Mouse (Mus musculus) liver, postnatal 0 days (tissue): ENCODE measurements around the gene Tbc1d4.

ENCODE experiments used
- CTCF ChIP-seq: sonication (generic); IDR thresholded peaks from 2 replicates; pipeline ENCODE4 v1.5.1; 2016; ENCODE audit warnings: antibody characterized with exemption, low read depth
- EP300 ChIP-seq: IDR thresholded peaks from 2 replicates; pipeline ENCODE4 v1.6.1; 2016; ENCODE audit warnings: antibody characterized with exemption, low read depth, mild to moderate bottlenecking

DNA sequence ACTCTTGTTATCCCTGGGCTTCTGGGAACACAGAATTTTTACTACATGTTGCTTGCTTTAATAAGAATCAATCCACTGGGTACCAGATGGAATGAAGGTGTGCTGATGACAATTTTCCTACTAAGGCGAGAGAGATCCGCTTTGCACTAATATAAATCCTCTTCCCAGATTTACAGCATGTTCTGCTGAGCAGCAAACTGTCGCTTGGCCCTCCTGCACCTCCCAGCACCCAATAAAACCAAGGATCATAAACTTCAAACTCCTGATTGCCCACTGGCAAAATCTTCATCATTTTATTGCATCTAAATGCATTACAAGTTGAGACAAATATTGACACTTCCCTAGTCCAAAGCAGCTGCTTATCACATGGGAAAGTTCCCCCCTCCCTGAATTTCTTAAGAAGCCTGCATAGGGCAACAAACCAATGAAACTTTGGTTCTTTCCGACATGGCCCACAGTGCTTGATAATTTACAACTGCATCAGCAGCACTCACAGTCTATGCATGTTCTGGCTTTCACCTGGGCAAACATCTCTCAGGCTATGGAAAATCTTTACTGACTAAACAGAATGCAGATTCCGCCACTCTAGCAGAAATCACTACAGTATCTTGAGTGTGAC, 139.4 kb downstream of the Tbc1d4 start:
- TF ChIP-seq CTCF, result no peak
- TF ChIP-seq EP300, result no peak
